Mouse (Mus musculus): ENCODE data around the gene Tsen54.

Gene Tsen54

DNA sequence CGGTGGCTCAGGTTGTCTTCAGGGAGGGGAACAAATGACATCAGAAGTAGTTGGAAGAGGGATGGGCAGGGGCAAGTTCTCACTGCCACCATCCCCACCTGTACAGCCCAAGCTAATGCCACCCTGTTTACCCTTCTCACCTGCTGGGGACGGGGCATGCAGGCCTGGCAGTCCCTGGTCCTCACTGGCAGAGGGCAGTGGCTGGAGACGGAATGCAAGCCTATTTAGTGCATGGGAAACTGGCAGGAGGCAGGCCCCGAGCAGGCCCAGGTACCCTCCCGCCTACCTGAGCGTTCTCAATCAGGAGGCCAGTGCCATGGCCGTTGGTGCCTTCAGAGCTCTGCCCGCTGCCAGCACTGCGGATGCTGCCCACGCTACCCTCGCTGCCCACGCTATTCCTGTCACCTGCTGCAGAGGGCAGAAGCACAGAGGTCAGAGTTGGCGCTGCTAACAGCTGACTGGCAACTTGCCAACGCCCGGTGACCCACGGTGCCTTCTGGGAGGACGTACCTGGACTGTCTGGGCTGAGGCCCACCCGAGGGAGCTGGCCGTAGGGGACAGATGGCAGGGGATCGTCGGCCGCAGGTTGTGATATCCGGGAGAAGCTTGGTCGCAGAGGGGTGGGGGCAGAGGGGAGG lies 11.3 kb upstream of the Tsen54 start:
- no peak for DNase-seq (ENCODE audit: low spot score)

DNA sequence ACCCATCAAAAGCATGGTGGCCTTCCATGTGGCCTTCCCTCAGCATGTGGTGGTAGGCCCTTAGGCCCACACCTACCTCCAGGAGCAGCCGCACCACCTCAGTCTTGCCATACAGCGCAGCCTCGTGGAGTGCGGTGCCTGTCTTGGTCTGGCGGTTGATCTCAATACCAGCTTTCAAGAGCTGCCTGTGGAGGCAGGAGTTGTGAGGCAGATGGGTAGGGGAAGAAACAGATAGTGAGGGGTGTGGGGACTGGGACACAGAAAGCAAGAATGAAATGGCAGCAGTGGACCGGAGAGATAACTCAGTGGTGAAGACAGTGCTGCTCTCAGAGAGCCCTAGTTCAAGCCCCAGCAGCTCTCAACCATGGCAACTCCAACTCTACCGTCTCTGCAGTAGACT lies 9.5 kb upstream of the Tsen54 start:
- no peak for DNase-seq (ENCODE audit: low spot score)

DNA sequence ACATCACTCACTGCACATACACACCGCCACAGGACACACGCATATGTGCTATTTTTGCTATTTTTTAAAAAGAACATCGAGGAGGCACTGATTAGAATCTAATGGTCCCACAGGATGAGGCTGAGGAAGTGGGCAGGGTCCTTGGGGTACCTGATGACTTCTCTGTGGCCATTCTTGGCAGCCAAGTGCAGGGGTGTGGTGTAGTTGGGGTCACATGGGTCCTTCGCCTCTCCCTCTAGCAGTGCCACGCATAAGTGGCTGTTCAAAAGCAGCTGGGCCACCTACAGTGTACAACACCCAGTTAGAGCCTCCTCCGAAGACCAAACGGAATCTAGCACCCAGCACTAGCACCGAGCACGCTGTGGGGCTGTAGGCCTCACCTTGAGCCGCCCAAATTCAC lies 8.4 kb upstream of the Tsen54 start:
- no peak for DNase-seq (ENCODE audit: low spot score)

DNA sequence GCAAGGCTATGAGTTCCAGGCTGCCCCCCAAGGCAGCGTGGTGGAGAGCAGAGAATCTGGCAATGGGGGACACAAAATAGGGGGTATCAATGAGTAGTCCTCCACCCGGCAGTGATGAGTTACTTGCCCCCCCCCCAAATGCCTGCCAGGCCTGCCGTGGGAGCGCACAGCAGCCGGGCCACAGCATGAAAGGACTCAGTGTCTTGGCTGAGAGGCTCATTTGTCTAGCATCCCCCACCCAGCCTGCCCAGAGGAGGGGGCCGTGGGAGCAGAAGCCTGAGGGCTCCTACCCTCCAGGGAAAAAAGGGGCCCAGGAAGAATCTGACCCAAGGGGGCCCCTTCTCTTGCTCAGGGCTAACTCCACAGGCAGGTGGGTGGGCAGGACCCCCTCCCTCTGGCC lies 7.2 kb upstream of the Tsen54 start:
- DNase-seq (ENCODE audit: low spot score): no peak

DNA sequence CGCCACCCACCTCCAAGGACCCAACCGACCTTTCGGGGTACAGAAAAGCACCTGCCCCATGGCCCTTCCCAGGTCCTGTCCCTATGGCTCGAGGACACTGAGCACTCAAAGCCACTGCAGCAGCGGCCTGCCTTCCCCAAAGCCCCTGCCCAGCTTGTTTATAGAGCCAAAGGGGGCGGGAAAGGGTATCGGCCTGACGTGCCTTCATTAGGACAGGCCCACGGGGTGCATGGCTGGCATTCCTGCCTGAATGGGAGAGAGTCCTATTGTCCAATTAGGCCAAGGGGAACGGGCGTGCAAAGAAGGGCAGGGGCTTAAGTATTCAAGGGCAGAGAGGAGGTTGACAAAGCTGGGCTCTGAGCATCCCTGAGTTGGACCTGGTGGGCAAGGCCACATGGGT lies 6.6 kb upstream of the Tsen54 start:
- DNase-seq (ENCODE audit: low spot score): no peak

DNA sequence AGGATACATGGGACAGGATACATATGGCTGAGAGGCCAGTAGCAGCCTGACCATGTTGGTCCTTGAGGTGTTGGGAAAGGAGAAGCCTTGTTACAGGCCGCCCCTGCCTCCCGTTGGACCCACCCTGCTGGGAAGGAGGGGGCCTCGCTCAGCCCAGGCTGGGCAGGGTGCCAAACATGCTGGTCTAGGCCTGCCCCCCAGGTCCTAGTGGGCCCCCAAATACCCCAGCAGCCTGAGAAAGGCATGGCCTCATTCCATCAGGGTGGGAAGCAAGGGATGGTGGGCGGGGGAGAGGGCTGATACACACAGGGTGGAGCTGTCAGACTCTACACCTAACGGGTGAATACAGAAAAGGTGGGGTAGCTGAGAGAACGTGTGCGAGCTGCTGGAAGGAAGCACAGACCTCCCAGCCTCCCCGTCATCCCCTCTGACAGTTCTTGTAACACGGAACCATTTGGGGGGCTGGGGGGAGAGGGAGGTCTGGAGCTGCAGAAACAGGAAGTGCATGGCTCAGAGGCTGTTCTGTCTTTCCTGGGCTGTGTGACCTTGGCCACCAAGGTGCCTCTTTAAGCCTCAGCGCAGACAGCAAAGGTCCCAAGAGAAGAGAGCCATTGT lies 5.7 kb upstream of the Tsen54 start:
- DNase-seq (ENCODE audit: low spot score): no peak

DNA sequence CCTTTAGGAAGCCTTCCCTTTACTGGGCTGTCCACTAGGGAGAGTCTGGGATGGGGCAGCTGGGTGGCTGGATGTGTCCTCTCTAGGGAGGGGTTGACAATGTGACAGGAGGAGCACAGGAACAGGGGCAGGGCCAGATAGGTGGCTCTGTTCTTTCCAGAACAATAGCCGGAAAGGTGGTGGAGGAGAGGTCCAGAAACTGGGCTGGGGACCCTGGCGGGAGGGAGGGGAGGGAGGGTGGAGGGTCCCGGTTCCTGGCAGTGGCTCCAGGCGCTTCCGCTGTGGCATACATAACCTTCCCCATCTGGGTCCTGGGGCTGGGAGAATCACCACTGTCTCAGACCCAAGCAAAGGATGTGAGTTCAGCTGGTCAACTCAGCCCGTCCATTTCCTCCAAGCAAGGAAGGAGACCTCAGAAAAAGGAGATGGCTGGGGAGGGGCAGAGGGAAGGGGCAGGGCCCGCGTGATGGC lies 5.2 kb upstream of the Tsen54 start:
- DNase-seq (ENCODE audit: low spot score): no peak

DNA sequence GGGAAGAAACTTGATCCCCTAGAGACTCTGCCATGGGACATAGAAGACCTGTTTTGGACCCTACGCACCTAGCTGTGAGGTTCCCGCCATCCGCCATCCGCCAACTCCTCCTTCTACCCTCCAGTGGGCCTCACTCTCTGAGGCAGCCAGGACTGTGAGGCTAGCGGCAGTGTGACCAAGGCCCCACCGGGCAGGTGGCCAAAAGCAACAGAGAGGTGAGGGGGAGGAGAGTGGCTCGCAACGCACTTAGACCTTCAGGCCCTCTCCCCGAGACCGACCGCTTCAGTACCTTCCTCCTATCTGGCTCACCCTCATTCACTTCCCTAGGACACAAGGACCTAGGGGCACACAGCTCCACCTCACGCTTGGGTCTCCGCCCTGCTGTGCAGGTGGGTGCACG lies 4.1 kb upstream of the Tsen54 start:
- DNase-seq (ENCODE audit: low spot score): no peak

DNA sequence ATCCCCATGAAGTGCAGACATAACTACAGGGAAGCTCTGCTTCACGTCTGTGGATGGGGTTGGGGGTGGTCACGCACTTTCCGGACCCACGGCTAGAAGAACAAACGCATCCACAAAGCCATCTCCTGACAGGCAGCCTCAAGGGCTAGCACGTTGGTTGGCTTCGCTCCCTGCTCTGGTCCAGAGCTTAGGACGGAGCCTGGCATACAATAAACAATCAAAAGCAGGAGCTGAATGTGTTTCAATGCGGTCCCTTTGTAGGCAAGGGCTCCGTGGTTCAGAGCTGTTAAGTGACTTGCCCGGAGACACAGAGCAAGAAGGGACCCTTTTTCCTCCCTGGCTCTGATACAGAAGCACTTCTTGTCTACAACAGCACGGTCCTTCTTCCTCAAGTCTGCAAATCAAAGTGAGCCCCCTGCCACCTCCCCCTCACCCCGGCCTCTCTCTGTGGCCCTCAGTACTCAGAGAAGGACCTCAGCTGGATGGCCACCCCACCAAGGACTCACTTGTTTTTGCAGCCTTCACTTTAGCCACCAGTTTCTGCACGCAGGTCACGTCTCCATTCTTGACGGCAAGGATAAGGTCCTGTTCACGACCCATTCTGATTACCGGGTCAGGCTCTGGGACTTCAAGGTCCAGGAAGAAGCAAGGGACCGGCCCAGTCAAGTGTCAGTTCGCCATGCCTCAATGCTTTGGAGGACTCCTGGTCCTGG lies 3.0 kb upstream of the Tsen54 start:
- no peak for DNase-seq (ENCODE audit: low spot score)

DNA sequence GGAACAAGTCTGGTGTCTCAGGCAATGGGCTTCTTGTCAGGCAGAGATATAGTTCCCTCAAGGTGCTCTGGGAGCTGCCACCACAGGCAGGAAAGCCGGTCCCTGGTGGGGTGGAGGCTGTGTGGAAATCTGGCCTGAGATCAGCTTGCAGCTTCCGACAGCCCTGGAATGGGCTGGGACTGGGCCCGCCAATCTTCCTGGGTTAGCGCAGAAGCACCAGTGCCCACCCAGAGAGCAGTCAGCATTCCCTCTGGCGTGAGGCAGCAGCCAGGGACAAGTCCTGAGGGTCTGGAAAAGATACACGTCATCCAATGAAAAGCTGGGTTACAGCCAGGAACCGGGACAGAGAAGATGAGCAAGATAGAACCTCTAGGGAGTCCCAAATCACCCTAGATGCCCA lies 2.4 kb upstream of the Tsen54 start:
- no peak for DNase-seq (ENCODE audit: low spot score)

DNA sequence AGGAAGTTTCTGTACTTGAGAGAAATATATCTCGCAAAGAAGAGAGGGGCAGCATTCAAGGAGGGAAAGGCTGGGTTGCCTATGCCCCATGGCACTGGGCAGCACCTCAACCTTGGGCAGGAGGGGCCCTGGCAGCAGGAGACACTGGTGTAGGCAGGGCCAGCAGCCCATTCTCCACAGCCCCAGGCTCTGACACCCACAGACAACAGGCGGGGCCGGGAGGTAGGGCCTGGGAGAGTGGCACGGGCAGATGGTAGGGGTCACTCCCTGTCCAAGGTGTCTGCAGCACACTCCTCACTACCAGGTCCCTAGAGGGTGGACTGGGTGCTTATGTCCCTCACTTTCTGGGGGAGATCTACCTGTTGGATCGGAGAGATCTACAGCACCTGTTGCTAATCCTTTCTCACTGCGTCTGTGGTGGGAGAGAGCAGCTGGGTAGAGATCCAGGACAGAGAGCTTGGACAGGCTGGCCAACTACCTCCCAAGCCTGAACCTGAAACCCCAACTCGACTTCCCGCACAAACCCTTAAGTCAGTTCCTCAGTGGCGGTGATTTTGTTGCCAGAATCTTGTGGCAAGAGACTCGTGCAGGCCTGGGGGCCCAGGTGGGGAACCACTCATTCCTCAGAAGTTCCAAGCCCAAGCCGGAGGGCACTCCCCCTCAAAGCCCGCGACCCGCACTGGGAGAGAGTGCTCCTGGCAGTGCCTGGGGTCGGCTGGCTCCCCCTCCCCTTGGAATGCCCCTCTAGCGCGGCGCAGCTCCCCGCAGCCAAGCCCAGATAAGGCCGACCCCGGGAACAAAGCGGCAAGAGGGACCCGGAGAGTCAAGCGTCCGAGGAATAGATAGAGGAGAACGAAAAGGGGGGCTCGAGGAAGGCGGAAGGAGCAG lies 1.7 kb upstream of the Tsen54 start:
- no peak for DNase-seq (ENCODE audit: low spot score)

DNA sequence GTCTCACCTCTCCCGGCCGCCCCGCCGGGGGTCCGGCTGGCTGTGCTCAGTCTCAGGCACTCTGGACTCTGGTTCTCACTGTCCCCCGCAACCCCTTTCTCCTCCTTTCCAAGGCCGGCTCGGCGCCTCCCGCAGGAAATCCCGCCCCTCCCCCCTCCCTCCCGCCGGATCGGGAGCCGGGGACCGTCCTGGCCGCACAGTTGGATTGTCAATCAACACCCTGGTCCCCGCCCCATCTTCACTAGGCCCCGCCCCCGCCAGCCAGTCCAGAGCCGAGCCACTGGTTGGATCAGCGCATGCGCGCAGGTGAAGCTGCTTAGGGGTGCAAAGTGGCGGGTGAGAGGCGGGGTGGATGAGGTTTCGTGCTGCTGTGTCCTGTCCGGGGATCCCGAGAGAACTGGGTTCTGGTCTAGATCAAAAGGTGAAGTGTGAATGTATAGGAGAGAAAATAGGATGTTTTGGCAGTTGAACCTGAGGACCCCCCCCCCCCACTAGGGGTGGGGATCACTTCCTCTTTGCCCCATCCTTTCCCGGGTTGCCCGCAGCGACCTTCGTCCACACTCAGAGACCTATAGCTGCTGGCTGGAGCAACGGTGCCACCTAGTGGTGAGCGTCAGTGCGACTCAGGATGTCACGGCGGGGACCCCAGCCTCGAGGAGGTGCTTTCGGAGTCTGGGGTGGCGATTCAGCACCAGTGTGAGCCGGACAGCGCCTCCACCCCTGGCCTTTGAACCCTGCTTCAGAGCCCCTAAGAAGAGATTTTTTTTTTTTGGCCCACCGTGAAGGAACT lies 822 bp upstream of the Tsen54 start, which contains the start of gene Caskin2:
Gene Caskin2, minus strand, starts transcription at position 133 of the 790 bp plus-strand sequence.
- peak; percentile 100 for DNase-seq (ENCODE audit: low spot score)

DNA sequence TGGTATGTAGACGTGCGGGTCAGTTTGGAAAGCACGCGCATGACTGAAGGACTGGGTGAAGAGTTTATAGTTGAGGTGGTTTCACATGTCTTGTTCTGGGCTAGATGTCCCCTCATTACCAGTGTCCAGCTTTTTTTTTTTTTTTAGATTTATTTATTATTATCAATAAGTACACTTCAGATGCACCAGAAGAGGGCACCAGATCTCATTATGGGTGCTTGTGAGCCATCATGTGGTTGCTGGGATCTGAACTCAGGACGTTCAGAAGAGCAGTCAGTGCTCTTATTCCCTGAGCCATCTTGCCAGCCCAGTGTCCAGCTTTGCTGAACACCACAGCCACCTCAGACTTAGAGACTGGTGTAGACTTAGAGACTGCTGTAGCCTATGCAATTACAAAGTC lies 2.8 kb downstream of the Tsen54 start:
- DNase-seq (ENCODE audit: low spot score): no peak

DNA sequence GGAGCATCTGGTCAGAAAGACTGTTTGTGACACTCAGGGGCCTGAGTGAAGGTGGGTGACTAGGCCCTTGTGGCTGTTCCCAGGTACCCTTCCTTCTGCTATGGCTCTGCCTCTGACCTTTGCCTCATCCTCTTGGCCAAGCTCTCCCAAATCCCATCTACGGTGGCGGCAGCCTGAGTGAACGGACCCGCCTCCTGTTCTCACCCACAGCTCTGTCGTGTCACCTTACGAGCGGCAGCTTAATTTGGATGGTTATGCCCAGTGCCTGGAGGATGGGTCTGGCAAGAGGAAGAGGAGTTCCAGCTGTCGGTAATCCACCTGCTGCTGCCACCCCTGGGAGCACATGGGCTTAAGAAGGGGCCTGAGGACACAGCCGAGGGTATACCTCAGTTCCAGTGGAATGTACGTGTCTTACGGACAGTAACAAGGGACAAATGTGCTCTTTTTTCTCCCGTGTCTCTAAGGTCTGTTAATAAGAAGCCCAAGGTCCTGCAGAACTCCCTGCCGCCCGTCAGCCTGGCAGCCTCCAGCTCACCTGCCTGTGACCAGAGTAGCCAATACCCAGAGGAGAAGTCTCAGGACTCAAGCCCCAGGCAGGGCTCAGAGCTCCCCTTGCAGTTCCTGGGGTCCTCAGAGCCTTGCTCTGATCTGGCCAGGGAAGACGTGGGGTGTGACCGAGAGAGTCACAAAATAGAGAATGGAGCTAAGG lies 5.5 kb downstream of the Tsen54 start:
- no peak for DNase-seq (ENCODE audit: low spot score)

DNA sequence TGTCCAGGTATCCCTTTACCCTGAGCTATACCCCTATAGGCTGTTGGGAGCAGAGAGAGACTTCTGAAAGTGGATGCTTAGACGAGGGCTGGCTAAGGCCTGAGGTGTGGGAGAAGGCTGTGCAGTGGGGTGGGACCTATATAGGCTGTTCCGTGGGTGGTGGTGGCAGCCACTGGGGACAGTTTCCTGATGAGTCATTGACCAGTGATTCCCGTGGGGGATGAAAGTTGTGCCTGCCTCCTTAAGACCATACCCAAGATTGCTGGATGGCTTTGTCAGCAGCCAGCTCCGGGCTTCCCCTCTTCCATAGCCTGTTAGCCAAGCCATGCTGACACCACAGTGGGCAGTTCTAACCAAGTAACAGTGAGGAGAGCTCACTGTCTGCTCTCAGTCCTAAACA lies 6.5 kb downstream of the Tsen54 start:
- no peak for DNase-seq (ENCODE audit: low spot score)

DNA sequence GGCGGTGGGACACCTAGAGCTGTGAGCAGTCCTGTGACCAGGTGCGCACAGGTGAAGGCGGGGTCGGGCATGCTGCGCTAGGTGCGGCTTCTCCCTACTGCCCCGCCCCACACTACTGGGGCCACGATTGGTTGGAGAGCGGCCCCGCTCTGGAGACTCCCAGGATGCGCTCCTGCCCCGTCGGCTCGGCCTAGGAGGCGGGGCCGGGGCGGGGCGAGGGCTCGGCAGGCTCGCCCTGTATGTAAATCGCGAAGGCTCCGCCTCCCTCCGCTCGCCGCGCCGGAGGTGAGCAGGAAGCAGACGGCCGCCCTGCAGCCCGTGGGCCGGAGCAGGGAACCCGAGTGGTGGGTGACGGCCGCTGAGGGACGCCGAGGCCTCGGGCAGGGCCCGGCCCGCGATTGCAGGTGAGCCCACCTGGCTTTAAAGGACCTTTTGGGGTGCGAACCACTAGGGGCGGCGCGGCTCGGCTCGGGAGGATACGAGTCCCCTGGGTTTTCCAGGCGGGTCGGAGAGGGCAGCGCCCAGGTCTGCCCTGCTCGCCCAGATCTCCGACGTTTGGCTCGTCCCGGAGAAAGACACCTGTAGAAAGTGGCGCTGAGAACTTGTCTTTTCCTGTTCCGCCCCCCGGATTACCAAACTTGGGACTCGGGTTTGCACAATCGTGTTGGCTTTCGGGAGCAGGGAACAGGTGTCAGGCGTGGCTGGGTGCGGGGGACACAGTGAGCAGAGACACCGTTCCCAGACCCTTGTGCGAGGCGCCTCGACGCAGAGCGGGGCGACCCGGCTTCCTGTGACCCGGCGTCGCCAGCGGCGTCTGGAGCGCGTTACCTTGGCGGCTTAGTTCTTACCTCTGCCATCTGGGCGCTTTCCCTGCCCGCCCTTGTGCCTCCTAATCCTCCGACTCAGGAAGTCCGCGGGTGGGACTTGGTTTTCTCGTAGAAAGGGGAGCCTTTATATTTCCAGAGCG lies 9.5 kb downstream of the Tsen54 start, which contains the start of gene Llgl2:
Gene Llgl2, plus strand, starts transcription at position 276 of the 967 bp plus-strand sequence.
- peak; percentile 93 for DNase-seq (ENCODE audit: low spot score)

DNA sequence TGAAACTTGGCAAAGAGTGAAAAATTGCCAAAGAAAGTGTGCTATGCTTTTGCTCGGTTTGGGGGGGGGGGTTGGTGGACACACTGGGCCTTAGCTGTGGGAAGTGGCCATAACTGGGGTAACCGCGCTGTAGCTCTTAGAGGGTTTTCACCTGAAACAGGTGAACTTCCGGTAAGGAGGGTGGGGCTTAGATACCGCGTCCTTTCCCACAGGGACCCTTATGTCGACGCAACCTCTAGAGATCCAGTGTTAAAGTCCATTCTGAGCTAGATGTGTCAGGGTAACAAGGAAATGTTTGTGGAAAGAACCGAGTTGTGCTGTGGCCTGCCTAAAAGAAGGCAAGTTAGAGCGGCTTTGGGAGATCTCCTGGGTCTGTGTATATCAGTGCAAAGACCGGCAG lies 10.3 kb downstream of the Tsen54 start:
- DNase-seq (ENCODE audit: low spot score): peak; percentile 57

DNA sequence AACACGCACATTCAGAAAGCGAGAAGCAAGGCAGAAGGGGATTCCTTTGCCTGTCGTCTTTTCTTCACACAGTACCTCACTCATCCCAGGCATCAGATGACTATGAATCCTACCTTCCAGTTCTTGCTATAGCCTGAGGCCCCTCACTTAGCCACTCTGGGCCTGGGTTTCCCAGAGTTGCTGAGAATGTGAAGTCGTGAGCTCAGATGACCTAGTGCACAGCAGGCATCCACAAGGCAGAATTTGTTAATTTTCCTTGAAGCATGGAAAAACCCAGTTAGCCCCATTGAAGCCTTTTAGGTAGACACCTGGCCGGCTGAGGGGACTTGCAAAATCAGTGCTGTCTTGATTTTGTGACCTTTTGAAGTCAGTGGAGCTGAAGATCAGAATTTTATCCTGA lies 12.0 kb downstream of the Tsen54 start:
- DNase-seq (ENCODE audit: low spot score): no peak

DNA sequence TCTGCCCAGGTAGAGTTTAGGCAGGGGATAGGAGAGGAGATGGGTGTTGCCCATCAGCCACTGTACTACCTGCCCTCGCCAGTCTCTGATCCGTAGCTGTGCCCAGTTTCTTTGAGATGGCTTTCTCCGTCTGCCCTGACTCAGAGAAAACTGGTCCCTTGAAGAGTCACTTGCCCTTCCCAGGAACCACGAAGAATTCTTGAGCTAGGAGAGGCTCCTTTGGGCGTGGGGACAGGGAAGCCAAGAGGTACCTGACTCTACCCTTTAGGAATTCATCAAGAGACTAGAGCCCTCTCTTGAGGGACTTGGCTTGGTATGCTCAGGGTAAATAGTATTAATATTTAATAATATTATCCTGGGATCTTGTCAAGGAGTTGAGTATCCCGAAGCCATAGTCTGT lies 13.1 kb downstream of the Tsen54 start:
- DNase-seq (ENCODE audit: low spot score): no peak

DNA sequence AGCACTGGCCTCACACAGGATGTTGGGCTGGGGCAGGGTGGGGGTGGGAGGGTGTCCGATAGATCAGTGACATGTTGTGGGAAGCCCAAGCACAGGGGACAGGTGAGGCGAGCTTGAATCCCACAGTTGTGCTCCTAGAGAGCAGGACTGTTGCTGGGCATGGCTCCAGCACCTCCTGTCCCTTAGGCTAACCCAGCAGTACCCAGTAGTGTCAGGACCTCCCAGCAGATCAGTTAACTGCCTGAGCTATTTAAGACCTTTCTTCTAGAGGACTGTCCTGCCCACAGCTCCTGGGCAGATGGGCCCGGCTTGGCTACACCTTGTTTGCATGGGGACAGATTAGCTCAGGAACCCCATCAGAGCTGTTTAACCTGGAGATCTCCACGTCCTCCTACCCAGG lies 14.5 kb downstream of the Tsen54 start:
- DNase-seq (ENCODE audit: low spot score): no peak

Measured in yolk sac, embryonic 10.5 days (tissue).